Mouse (Mus musculus) heart, embryonic 14.5 days (tissue): ENCODE results near the gene Crybb1. TPM values are rescaled to one million over a fixed set of nuclear protein-coding genes. Genes with fewer than 3 reads are reported as not detected.

Source experiments
- ATAC-seq: fragments of 200-750 bp; cut with Nextera tagmentation; 2 replicates; pipeline ENCODE4 v1.8.0; 2017; ENCODE audit warnings: low read depth, moderate TSS enrichment; ENCODE audit not compliant: insufficient number of reproducible peaks, insufficient read depth, low FRiP score
- H3K27ac ChIP-seq, 2 experiments: fragments of 200-500 bp in 1 of 2; fragments of 300-500 bp in 1 of 2; sonication (generic) in 1 of 2; replicated peaks in 1 of 2; 2 replicates each; pipeline ENCODE4 v1.5.1; 2012 to 2014; ENCODE audit warnings: low read depth in 2 of 2, low read length in 2 of 2, control low read depth in 1 of 2, mild to moderate bottlenecking in 1 of 2, mixed read lengths in 1 of 2; ENCODE audit not compliant: control insufficient read depth in 1 of 2, insufficient read depth in 1 of 2
- H3K27me3 ChIP-seq: fragments of 300-500 bp; sonication (generic); 2 replicates; pipeline ENCODE4 v1.6.1; 2014; ENCODE audit warnings: mild to moderate bottlenecking, low read length, control low read depth; ENCODE audit not compliant: control insufficient read depth, insufficient read depth
- H3K36me3 ChIP-seq: fragments of 300-500 bp; sonication (generic); 2 replicates; pipeline ENCODE4 v1.6.1; 2014; ENCODE audit warnings: mild to moderate bottlenecking, control low read depth, low read length, mixed read lengths; ENCODE audit not compliant: control insufficient read depth, insufficient read depth
- H3K4me1 ChIP-seq, 2 experiments: fragments of 200-500 bp in 1 of 2; fragments of 300-500 bp in 1 of 2; sonication (generic) in 1 of 2; 2 replicates each; pipeline ENCODE4 v1.6.1; 2012 to 2014; ENCODE audit warnings: low read length in 2 of 2, control low read depth in 1 of 2, mixed read lengths in 1 of 2; ENCODE audit not compliant: control insufficient read depth in 2 of 2, insufficient read depth in 2 of 2
- H3K4me2 ChIP-seq: fragments of 300-500 bp; sonication (generic); 2 replicates; pipeline ENCODE4 v1.6.1; 2014; ENCODE audit warnings: mild to moderate bottlenecking, low read length
- H3K4me3 ChIP-seq, 2 experiments: fragments of 200-500 bp in 1 of 2; fragments of 300-500 bp in 1 of 2; sonication (generic) in 1 of 2; 2 replicates each; pipeline ENCODE4 v1.5.1; 2012 to 2014; ENCODE audit warnings: low read length in 2 of 2, mild to moderate bottlenecking in 2 of 2, control low read depth in 1 of 2, low read depth in 1 of 2, moderate library complexity in 1 of 2; ENCODE audit not compliant: control insufficient read depth in 1 of 2, insufficient read depth in 1 of 2
- H3K9ac ChIP-seq: fragments of 300-500 bp; sonication (generic); 2 replicates; pipeline ENCODE4 v1.6.1; 2014; ENCODE audit warnings: mild to moderate bottlenecking, low read length
- H3K9me3 ChIP-seq: fragments of 300-500 bp; sonication (generic); 2 replicates; pipeline ENCODE4 v1.6.1; 2016; ENCODE audit warnings: low read length, control low read depth; ENCODE audit not compliant: control insufficient read depth
- WGBS: fragments of 180-500 bp; shearing (Covaris S2); extraction: QIAGEN DNeasy Blood & Tissue Kit; methylation state at CpG from one replicate; pipeline ENCODE4 v1.1.7; 2014; 5-methylcytosine and 5-hydroxymethylcytosine counted together
- polyA plus RNA-seq: library from polyadenylated mRNA; unstranded; fragments of >200 nt; fragmentation: Nextera tagmentation; extraction: Ambion mirVana; gene quantifications from 2 replicates; pipeline ENCODE4 v1.2.1, GENCODE M21; 2014

Crybb1 gene
- polyA plus RNA-seq, 1 experiment from 2014 or later, result 1.0 TPM

DNA sequence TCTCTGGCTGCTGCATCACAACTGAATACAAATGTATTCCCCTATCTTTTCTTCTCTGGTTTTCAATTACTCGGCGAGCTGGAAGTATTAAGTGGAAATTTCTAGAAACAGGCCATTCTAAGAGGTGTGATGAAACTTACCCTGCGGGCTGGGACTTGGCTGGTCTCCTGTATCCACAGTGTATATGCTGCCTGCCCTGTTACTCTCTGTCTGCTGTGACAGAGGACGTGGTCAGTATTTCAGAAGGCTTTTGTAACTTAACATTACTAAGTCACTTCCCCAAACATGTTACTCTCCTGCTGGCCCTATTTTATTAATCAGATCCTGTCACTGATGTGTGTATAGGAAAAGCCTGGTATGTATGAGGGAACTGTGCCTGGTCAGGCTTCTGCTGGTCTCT, 26.1 kb downstream of the Crybb1 start:
- no peak for ATAC-seq
- Histone ChIP-seq H3K4me1 (peaks cover 26 to 65% of the 10 kb centered on the region in 2 experiments), H3K27ac (peak overlapping the region in 1 of 2 experiments; percentile 73; a peak in 2 of 4 replicates)

GRCm38 (mm10) chr5:112282123-112282779, 26.6 kb downstream of the Crybb1 start:
- H3K27me3 ChIP-seq, result no peaks in the 10 kb centered on the region
- H3K9me3 ChIP-seq, result no peaks in the 10 kb centered on the region
- peaks cover 26 to 69% of the 10 kb centered on the region in 2 experiments for H3K4me1 ChIP-seq
- no peak overlapping the region for H3K4me3 ChIP-seq
- no peak overlapping the region for H3K4me2 ChIP-seq
- H3K9ac ChIP-seq, result no peak overlapping the region; the same call in 1 of the 2 replicates
- no peaks in the 10 kb centered on the region for H3K36me3 ChIP-seq
- H3K27ac ChIP-seq, result peak overlapping the region in 1 of 2 experiments; percentile 73; a peak in 3 of 4 replicates
- WGBS, result 70% methylated on average over 6 of the region's 6 CpGs
- no peak for ATAC-seq

More for the DNA sequence above, 26.1 kb downstream of the Crybb1 start:
- Histone ChIP-seq H3K4me3 (no peak overlapping the region), H3K27me3 (no peaks in the 10 kb centered on the region), H3K9me3 (no peaks in the 10 kb centered on the region), H3K4me2 (no peak overlapping the region), H3K36me3 (no peaks in the 10 kb centered on the region), H3K9ac (no peak overlapping the region)
- 70% methylated on average over 4 of the region's 4 CpGs for WGBS

GRCm38 (mm10) chr5:112282780-112283482, 27.3 kb downstream of the Crybb1 start:
- Histone ChIP-seq H3K27ac (peak overlapping the region; percentile 49 to 73), H3K36me3 (no peaks in the 10 kb centered on the region), H3K9ac (peak overlapping the region; percentile 16; the same call in 1 of the 2 replicates), H3K4me3 (no peak overlapping the region), H3K4me2 (peak overlapping the region; percentile 5; the same call in 1 of the 2 replicates), H3K4me1 (peaks cover 26 to 66% of the 10 kb centered on the region in 2 experiments), H3K9me3 (no peaks in the 10 kb centered on the region), H3K27me3 (no peaks in the 10 kb centered on the region)
- no peak for ATAC-seq
- WGBS, result 60% methylated on average over 9 of the region's 9 CpGs

DNA sequence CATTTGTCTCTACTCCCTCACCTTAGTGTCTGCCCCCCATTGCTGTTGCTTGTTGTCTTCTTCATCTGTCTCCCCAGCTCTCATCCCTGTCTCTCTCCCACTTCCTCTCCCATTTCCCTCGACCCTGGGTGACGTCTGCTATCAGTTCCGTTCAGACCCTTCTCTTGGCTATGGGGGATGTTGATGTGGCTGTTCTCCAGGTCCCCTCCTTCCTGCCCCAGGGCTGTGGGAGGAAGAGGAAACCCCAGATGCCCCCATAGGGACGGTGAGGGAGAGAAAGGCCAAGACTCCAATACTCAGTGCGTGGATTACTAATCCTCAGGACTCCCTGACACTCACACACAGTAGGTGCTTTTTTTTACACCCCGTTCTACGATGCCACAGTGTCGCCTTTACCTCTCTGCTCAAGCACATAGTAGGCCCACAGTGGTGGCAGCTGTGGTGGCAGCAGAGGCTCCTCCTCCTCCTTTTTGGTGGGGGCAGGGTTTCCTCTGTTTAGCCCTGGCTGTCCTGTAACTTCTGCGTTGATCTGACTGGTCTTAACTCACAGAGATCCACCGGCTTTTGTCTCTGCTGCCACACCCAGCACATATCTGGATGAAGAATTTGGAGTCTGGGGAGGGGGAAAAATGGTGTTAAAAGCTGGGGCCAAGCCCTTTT, 28.1 kb downstream of the Crybb1 start:
- WGBS, result 57% methylated on average over 10 of the region's 10 CpGs
- 0 out of 2 replicates have a peak overlapping the region, but pooled peaks have one; percentile 5 for H3K4me2 ChIP-seq
- peak; percentile 58; the same call in 1 of the 2 replicates for ATAC-seq
- H3K36me3 ChIP-seq, result no peaks in the 10 kb centered on the region
- H3K27me3 ChIP-seq, result no peaks in the 10 kb centered on the region
- H3K9ac ChIP-seq, result no peak overlapping the region
- H3K9me3 ChIP-seq, result no peaks in the 10 kb centered on the region
- peaks cover 26 to 68% of the 10 kb centered on the region in 2 experiments for H3K4me1 ChIP-seq
- no peak overlapping the region for H3K4me3 ChIP-seq
- H3K27ac ChIP-seq, result peak overlapping the region; percentile 59 to 73

- Histone ChIP-seq H3K9ac (peak overlapping the region; percentile 21; the same call in 1 of the 2 replicates), H3K4me2 (no peak overlapping the region), H3K27me3 (no peaks in the 10 kb centered on the region), H3K36me3 (no peaks in the 10 kb centered on the region), H3K27ac (peak overlapping the region; percentile 59 to 68), H3K9me3 (no peaks in the 10 kb centered on the region), H3K4me3 (no peak overlapping the region), H3K4me1 (peaks cover 25 to 69% of the 10 kb centered on the region in 2 experiments)
- 63% methylated on average over 7 of the region's 7 CpGs for WGBS
- ATAC-seq, result no peak
Measured at GRCm38 (mm10) chr5:112284203-112284582, 28.6 kb downstream of the Crybb1 start.

GRCm38 (mm10) chr5:112285548-112286085, 30.0 kb downstream of the Crybb1 start:
- peaks cover 18 to 64% of the 10 kb centered on the region in 2 experiments for H3K4me1 ChIP-seq
- WGBS, result 89% methylated on average over 7 of the region's 7 CpGs
- no peak overlapping the region for H3K4me2 ChIP-seq
- H3K9me3 ChIP-seq, result no peaks in the 10 kb centered on the region
- ATAC-seq, result no peak
- H3K4me3 ChIP-seq, result no peak overlapping the region
- H3K36me3 ChIP-seq, result no peaks in the 10 kb centered on the region
- no peak overlapping the region for H3K9ac ChIP-seq
- no peak overlapping the region for H3K27ac ChIP-seq
- H3K27me3 ChIP-seq, result no peaks in the 10 kb centered on the region

GRCm38 (mm10) chr5:112286608-112286983, 31.0 kb downstream of the Crybb1 start:
- no peaks in the 10 kb centered on the region for H3K9me3 ChIP-seq
- 67% methylated on average over 2 of the region's 2 CpGs for WGBS
- no peaks in the 10 kb centered on the region for H3K27me3 ChIP-seq
- no peaks in the 10 kb centered on the region for H3K36me3 ChIP-seq
- no peak overlapping the region for H3K4me3 ChIP-seq
- H3K9ac ChIP-seq, result no peak overlapping the region
- no peak overlapping the region for H3K27ac ChIP-seq
- H3K4me1 ChIP-seq, result peaks cover 18 to 56% of the 10 kb centered on the region in 2 experiments
- no peak for ATAC-seq
- H3K4me2 ChIP-seq, result no peak overlapping the region
